Mouse (Mus musculus) embryo, embryonic 10.5 days (tissue): ENCODE data around the gene Acot12.
"Not testable (repeated sequence)": the region's sequence is repeated elsewhere in the genome, so short reads cannot be mapped to it uniquely, and the experiment has no call there.

ENCODE experiments used
- DNase-seq: peaks from one replicate; pipeline ENCODE4 v3.0.0-alpha.2; 2015; ENCODE audit warnings: low spot score

Gene Acot12

DNA sequence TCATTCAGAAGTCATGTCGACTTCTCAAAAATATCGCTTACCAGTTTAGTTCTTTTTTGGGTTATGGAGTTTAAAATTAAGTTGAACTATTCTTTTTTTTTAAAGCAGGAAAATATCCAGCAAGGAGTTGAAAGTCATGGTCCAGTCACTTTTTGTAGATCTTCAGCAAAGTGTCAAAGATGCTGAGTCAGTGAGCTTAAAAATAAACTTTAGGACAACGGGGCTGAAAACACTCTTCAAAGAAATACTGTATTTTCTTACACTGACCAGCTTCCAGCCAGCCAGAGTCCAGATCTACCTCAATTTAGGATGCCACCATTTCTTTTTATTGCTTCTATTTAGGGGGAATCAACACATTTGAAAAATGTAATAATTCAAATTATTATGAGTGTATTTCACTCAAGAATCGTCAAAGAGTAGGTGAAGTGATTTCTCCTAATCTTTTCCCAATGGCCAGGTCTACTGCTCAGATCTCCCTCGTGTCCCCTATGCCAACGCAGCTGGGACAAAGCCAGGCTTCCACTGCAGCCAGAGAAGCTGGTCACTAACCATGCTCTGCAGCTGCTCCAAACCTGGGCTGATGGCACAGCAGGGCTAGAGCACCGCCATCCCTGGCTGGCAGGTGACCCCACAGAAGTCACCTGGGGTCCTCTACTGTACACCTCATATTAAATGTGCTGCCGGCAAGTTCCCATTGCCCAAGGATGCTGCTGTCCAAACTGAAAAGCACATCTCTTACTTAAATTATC lies 19.2 kb downstream of the Acot12 start:
- no peak for DNase-seq

DNA sequence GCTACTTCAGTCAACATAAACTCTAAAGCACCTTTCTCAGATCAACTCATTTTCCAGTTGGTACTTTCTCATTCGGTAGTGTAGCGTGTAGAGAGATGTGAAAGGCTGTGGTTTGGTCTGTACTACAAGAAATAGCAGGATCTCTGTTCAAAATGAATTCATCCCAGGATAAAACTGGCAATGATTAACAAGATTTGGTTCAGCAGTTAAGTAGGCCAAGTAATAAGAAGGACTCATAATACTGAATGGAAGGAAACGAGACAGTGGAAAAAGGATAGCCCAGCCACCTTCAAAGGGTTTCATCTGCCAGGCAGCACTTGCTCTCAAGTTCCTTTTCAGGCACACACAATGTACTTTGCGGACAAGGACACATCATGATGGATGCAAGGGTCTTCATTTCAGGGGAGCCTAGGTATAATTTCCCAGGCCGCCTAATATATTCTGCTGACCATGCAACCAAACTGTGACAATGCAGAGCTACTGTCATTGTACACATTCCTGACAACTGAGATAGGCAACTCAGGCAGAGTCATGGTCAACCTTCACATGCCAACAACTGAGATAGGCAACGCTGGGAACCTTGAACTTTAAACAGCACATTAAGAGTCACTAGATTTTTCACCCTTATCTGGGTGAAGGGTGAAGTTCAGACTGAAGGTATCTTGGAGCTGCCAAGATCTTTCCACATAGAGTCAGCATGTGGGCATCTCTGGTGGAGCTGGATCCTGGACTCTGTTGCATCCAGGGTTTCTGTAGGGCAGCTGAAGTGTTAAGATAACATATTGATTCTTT lies 20.5 kb downstream of the Acot12 start:
- DNase-seq = no peak

DNA sequence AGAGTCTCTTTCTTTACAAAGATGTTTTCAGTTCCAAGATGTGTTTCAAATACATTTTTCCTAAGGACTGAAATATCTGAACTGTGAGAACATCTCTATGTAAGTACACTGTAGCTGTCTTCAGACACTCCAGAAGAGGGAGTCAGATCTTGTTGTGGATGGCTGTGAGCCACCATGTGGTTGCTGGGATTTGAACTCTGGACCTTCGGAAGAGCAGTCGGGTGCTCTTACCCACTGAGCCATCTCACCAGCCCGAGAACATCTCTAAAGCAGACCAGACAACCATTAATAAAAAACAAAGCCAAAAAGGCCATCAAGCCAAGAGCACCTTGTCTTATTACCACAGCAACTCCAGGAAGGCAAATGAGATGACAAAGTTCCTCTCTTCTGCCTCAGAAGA lies 22.3 kb downstream of the Acot12 start:
- DNase-seq = not testable (repeated sequence)

DNA sequence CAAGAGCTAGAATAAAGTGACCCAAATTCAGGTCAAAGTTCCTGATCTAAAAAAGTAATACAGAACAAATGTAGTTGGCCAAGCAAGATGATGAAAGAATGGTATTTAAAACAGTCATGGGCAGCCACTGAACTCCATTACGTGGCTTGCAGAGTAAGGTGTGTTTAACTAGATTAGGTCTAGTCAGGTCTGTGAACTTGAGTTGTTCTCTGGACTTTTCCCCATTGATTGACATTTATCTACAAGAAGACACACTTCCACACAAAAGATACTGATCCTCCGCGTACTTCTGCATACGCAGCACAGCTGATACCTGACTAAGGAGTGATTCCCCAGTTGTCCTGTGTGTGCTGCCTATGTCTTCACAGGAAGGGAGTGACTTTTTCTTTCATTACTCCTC lies 24.3 kb downstream of the Acot12 start:
- no peak for DNase-seq

DNA sequence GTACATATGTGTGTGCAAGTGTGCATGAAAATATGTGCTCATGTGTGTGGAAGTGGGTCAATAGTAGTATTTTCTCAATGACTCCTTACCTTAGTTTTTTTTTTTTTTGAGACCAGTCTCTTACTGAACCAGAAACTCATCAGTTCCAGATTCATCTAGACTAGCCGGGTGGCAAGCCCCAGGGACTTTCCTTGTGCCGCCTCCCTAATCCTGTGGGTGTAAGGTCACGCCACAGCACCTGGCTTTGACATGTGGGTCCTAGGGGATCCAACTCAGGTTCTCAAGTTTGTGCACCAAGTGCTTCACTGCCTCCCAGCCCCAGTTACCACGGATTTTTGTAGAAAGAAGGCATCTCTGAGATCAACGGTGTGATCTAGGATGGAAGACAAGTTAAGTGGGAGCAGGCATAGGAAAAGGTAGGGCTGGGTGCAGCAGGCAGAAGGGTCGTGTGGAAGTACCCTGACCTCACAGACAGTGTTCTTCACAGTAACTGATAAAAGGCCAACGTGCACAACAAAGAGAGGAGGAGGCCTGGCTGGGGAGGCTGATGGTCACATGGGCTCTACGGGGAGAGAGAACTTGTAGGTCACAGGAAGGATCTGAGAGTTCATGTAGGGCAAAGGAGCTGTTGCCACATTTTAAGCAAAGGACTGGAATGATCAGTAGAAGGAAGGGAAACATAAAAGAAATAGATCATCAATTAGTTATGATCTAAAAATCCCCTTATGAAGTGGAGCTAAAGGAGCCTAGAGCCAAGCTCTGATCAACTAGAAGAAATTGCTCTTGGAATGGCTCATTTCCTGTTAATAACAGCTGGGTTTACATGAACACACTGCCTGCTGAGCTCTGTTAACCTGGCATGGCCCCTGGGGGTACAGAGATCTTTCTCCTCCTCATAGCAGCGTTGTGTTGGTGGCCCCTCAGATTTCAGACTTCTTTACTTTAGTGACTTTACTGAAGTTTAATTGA lies 27.7 kb downstream of the Acot12 start:
- DNase-seq = no peak

DNA sequence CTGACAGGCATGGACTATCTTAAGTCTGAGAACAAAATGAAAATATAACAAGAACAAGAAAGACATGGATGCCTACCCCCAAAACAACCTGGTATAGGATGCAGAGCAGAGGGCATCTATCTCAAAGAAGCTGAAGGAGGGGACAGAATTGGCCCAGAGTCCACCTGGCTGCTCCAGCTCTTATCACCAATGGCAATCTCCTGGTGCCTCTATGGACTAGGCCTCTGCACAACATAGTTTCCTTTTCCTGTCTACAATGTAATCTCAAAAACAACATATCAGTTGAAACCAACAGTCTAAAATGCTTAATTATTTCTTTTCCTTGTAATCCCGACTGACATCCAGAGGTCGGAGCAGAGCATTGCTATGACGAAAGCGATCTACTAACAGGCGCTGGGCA lies 36.8 kb downstream of the Acot12 start:
- DNase-seq = no peak

DNA sequence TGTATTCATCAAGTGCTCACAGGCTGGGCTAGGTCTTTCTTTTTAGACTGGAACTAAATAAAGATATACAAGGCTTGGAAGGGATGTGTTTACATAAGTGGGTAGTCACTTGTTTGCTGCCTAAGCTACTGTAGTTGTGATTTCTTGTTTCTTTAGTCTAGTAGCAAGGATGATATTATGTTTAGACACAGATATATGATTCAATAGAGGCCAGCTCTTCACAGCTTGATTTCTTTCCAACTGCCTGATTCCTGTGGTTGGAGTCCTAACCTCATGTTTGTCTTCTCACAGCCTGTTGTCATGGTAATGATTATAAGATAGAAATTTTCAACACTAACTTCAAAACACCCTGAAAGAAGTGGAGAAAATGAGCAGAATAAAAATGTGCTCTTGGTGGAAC lies 38.6 kb downstream of the Acot12 start:
- no peak for DNase-seq

DNA sequence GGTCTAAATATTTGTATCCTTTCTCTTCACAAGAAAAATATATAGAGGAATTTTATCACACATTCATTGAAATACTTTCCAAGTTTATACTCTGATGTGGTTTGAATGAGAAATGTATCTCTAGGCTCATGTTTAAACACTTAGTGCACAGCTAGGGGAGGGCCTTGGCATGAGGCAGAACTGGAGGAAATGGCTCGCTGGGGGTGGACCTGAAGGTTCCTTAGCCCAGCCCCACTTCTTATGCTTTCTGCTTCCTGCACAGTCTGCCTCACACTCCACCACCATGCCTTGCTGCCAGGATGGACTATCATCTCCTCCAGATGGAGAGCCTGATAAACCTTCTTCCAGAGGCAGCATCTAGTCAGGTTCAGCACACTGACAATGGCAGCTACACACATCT lies 50.7 kb downstream of the Acot12 start:
- DNase-seq = no peak

DNA sequence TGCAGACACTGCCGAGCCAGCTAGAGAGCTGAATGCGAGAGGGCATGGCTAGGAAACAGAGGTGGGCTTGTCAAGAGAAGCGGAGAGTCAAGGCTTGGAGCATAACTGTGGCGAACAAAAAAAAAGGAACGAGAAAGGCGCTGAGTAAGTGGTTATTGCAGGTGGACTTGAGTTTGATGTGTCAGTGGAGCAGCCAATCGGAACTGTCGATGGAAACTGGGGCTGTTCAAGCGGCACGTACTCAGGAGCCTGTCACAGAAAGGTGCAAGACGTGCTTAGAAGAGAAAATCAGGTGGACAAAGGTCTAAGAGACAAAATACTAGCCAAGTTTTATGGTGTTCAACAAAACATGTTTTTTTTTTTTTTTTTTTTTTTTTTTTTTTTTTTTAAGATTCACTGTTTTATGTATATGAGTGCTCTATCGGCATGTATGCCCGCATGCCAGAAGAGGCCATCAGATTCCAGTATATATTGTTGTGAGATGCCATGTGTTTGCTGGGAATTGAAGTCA lies 53.7 kb downstream of the Acot12 start:
- no peak for DNase-seq

DNA sequence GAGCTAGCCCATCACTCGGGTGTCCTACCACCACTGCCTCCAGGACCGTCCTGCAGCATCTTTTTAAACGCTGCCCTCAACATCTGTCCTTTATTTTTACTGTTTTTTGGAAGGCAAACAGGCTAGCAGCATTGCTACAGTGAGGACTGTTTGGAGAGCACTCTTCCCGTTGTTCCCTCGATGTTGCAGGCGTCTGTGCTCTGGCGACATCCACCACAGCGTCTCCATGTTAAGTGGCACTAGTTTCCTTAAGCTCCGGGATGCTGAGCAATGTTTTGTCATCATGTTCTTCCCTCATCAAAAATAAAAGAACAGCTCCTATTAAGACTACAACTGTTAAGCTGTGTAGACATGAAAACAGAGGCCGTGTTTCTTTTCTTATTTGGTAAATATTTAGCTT lies 54.3 kb downstream of the Acot12 start:
- DNase-seq = no peak

DNA sequence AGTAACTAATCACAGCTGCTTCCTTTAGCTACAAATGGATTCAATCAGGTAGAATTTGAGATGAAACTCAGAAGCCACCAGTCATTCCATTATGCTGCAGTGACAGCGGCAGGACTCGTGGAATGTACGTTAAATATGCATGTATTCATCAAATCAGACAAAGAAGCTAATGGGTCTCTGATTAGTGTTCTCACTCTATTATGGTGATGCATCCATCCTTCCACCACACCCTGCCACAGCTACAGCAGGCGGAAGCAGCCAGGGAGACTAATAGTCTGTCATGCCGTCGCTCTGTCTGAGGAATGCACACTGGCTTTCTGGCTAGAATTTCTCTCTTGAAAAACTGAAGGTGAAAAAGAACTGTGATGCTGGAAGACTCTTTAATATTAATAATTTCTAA lies 54.7 kb downstream of the Acot12 start:
- no peak for DNase-seq

DNA sequence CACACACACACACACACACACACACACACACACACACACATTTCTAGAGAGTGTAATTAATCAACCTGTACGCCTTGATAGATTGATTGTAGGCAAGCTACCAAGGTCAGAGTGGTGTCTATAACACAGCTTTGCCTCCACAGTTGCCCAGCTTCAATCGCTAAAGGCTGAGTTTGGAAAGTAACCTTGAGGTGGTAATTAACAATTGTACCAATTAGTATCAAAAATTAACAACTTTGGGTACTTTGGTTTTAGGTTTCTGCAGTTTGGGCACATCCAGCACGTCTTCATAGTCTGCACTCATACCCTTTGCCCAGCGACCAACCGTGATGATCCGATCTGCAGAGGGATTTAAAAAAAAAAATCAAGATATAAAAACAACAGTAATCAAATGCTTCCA lies 55.6 kb downstream of the Acot12 start:
- no peak for DNase-seq

DNA sequence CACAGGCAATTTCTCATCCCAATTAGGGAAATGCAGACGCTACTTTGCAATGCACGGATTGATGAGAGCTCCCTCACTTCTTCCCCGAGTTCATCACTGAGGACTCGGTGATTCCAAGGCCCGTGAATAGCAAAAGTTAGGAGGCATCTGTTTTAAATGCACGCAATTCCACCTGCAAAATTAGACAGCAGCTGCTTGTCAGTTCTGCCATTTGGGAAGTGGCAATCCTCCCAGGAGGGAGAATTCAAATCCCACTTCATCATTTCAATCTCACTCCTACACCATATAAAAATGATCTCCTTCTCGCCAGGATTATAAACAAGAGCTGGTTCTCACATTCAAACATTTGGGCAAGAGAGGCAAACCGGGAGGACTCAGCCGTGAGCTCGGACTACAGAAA lies 56.1 kb downstream of the Acot12 start:
- no peak for DNase-seq

DNA sequence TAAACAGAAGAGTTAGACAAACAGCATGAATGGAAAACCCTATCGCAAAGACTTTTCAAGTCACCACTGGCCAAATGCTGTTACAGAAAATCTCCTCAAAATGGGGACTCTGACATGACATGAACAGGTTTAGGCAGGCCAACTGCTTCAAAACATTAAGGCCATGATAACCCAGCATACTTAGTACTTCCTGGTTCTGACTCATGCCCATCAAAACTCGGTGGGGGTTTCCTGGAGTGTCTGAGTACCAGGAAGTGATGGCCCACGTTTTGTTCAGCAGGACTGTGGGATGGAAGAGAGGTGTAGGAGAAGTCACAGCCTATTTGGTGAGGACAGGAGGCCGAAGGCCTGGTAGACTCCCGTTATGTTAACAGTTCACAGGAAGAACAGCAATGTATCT lies 60.4 kb downstream of the Acot12 start:
- DNase-seq = no peak

DNA sequence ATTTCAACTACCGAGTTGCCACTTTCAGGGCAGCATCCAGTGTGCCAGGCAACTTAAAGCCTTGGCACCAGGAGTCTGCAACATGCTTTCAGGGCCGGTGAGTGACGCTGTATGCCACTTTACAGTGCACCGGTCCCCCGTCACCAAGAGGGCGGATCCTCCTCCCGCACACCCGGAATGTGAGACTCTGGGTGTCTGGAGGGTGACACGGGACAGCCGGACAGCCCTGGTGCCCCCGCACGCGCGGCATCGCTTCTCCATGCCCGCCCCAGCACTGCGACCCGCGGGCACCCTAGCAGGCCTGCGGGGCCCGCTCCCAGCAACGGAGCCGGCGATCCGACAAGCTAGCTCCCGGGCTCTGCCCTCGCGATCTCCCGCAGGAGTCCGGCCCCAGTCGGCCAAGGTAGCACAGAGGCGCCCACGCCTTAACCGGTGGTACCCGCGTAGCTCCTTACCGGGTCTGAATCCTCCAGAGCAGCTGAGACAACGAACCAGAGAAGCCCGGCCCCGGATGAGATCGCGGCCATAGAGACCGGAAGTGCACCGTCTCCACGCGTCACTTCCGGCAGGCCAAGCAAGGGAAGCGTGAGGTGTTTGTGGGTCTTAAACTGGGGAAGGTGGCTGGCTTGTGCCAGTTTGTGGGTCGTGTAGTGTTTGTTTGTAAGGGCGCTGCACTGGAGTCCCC lies 66.0 kb downstream of the Acot12 start, which contains the start of gene Zcchc9:
Zcchc9 (minus strand) TSS at position 551 of the 685 bp plus-strand sequence.
- peak; percentile 94 for DNase-seq

DNA sequence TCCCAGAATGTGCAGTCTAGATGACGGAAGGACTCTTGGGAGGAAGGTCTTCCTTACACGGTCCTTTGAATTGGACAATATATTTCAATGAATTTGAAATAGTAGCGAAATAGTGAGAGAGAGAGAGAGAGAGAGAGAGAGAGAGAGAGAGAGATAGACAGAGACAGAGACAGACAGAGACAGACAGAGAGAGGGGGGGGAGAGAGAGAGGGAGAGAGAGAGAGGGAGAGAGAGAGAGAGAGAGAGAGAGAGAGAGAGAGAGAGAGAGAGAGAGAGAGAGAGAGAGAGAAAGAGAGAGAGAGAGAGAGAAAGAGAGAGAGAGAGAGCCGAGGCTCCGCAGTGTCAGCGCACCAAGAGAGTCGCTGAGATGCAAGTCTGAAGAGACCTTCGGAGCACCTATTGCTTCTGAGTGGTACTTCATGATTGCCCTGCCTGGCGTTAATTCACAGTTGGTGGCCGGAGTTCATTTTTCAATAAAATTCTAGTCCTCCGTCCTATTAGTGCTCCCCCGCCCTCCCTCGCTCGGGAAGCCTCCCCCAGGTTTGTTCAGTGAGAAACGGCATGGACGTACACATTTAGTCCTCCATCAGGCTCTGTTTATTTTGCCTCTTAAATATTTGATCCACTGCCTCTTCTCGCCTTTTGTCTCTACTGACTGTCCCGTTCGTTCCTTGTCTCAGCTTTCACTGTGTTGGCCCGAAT lies 66.7 kb downstream of the Acot12 start:
- peak; percentile 44 for DNase-seq

DNA sequence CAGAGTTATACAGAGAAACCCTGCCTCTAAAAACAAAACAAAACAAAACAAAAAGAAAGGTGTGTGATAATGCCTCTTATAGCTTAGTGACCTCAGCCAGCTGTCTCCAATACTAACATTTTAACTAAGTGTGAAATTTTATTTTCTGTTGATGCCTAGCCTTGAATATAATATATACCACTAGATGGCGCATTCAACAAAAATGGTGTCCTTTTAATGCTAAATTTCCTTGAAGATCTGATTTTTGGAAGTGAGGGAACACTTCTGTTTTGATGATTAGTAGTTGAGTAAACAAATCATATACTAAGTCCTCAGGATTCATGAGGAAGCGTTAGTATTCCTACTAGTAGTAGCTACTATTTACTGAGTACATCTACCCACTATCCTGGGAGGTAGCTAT lies 68.2 kb downstream of the Acot12 start:
- peak; percentile 60 for DNase-seq

DNA sequence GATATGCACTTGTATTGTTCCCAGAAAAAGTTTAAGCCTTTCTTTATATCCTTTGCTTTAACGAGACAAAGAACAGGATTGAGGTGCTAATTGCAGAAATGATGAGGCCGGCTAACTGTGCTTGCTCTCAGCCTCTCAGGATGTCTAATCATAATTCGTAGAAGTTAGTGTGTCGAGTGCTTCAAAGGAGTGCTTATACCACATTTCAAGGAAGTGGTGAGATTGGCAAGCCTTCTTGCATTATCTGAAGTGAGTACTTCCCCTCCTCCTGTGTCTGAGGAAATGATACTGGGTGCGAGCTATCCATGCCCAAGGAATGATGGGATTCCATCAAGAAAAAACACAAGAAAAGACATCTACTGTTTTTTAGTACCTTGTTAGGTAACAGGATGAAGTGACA lies 73.4 kb downstream of the Acot12 start:
- no peak for DNase-seq

DNA sequence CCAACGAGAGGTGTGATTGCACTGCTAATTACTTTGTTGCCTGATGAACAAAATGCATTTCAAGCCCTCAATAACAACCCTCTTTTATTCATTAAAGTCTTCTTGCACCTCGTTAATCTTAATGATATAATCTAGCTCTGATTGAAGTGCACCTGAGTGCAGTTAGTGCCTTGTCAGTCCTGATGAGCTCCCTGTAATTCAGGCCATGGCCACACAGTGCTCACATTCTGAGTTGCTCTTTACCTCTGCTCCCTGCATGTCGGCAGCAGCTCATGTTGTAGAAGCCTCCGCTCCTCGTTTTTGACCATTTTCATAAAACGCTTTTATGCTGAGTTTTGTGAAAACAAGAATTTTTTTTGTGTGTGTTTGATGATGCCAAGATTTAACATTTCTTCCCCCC lies 82.4 kb downstream of the Acot12 start:
- no peak for DNase-seq

DNA sequence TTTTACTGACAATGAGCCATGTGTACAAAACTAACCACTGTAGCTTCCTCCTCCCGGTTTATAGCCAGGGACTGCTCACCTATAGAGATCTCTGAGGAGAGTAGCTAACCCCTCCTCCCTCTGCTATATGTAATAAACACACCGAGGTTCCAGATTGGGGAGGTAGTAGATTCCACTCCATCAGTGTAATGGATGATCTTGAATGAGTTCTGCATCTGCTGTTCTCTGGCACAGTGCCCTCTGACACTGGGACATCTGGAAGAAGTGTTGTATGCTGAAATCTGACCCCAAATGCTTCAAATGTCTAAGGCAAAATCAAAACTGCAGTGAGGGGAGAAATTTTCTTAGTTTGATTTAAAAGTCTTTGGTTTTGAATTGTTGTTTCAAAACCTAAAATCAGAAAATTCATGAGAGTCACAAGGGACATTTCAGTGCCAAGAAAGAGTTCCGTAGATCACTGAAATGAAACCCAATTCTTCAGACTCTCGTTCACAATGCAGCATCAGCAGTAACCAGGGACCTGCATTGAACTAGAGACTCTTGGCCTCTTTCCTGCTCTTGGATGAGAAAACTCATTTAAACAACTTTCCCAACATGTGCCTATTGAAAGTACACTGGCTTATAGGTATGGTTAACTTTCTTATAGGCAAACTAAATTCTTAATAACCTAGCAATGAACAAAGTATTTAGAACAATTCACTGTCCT lies 83.7 kb downstream of the Acot12 start:
- peak; percentile 58 for DNase-seq
